Mouse (Mus musculus) kidney, embryonic 15.5 days (tissue): ENCODE results near the gene Lgals7. TPM values are rescaled to one million over a fixed set of nuclear protein-coding genes. Genes with fewer than 3 reads are reported as not detected.

Source experiments
- ATAC-seq: fragments of 200-750 bp; cut with Nextera tagmentation; replicated peaks from 2 replicates; pipeline ENCODE4 v1.8.0; 2017; ENCODE audit warnings: moderate TSS enrichment; ENCODE audit not compliant: low FRiP score
- H3K27ac ChIP-seq: fragments of 300-500 bp; sonication (generic); 2 replicates; pipeline ENCODE4 v1.5.1; 2015; ENCODE audit warnings: mild to moderate bottlenecking, inconsistent platforms
- H3K27me3 ChIP-seq: fragments of 300-500 bp; sonication (generic); 2 replicates; pipeline ENCODE4 v1.6.1; 2015; ENCODE audit warnings: inconsistent platforms
- H3K36me3 ChIP-seq: fragments of 300-500 bp; sonication (generic); 2 replicates; pipeline ENCODE4 v1.6.1; 2015; ENCODE audit warnings: inconsistent platforms
- H3K4me1 ChIP-seq: fragments of 300-500 bp; sonication (generic); 2 replicates; pipeline ENCODE4 v1.6.1; 2015; ENCODE audit warnings: inconsistent platforms
- H3K4me2 ChIP-seq: fragments of 300-500 bp; sonication (generic); 2 replicates; pipeline ENCODE4 v1.6.1; 2015; ENCODE audit warnings: moderate library complexity, mild to moderate bottlenecking, inconsistent platforms
- H3K4me3 ChIP-seq: fragments of 300-500 bp; sonication (generic); replicated peaks from 2 replicates; pipeline ENCODE4 v1.5.1; 2015; ENCODE audit warnings: mild to moderate bottlenecking, inconsistent platforms
- H3K9ac ChIP-seq: fragments of 300-500 bp; sonication (generic); 2 replicates; pipeline ENCODE4 v1.6.1; 2015; ENCODE audit warnings: mild to moderate bottlenecking, inconsistent platforms
- H3K9me3 ChIP-seq: fragments of 300-500 bp; sonication (generic); replicated peaks from 2 replicates; pipeline ENCODE4 v1.6.1; 2016; ENCODE audit warnings: inconsistent platforms
- WGBS: fragments of 180-500 bp; shearing (Covaris S2); methylation state at CpG from one replicate; pipeline ENCODE4 v1.1.7; 2015; ENCODE audit warnings: mixed read lengths; 5-methylcytosine and 5-hydroxymethylcytosine counted together
- polyA plus RNA-seq: library from polyadenylated mRNA; unstranded; fragments of >200 nt; fragmentation: Nextera tagmentation; extraction: Ambion mirVana; gene quantifications from 2 replicates; pipeline ENCODE4 v1.2.1, GENCODE M21; 2015

The Lgals7 gene
- 1.9 and 3.1 TPM in 2 replicates for polyA plus RNA-seq

DNA sequence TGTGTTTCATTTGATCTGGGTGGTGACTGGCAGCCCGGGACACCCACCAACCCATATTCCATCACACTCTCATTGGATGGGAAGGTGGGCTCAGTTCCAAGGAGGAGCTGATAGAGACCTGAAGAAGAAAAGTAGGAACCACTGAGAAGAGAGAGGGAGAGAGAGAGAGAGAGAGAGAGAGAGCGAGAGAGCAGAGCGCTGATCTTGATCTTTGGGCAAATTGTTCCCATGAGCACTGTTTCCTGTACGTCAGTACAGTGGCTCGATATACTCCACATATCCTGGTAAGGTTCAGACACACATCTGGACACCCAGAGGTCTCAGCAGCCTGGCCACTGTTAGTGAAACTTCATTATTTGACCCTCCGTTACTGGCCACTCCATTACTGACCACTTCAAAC lies at the start of gene Lgals7:
Lgals7 (plus strand) TSS at position 314 of the 400 bp plus-strand sequence.
- no peak within 1 kb of the TSS for H3K27ac ChIP-seq
- peaks cover 29% of the 10 kb centered on the region for H3K4me1 ChIP-seq
- H3K9ac ChIP-seq: no peak within 1 kb of the TSS
- 82% methylated on average over 6 of the region's 6 CpGs for WGBS
- H3K36me3 ChIP-seq: no peaks in the 10 kb centered on the region
- H3K9me3 ChIP-seq: no peaks in the 10 kb centered on the region
- no peaks in the 10 kb centered on the region for H3K27me3 ChIP-seq
- H3K4me3 ChIP-seq: no peak within 1 kb of the TSS
- ATAC-seq: no peak
- H3K4me2 ChIP-seq: no peak within 1 kb of the TSS

DNA sequence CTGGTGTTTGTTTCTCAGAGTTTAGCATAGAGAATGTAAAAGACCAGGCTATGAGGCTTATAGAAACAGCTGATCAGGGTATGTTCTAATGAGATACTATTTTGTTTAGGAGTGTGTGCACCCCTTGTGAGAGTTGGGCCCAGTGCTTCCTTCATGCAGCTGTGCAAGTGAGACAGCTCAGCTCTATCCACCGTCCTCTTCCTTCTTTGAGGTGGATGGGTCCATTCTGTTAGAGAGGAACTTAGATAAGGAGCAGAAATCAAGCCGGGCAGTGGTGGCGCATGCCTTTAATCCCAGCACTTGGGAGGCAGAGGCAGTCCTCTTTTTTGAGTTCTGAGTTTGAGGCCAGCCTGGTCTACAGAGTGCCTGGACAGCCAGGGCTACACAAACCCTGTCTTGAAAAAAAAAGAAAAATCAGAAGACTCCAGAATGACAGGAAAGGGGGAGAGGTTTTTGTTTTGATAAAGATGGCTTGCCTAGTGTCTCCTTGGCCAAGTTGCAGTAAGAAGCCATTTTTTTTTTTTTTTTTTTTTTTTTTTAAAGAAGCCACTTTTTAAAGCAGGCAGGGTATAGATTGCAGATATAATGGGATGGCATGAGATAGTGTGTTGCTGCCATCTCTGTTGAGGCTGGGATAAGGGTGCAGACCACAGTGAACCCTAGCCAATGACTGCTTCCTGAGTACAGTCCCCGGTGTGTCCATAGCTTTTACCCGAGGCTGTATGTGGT lies 49.2 kb upstream of the Lgals7 start:
- 90% methylated on average over 5 of the region's 5 CpGs for WGBS
- Histone ChIP-seq H3K4me1 (peaks cover 72% of the 10 kb centered on the region), H3K9ac (no peak overlapping the region; the same call in 1 of the 2 replicates)

DNA sequence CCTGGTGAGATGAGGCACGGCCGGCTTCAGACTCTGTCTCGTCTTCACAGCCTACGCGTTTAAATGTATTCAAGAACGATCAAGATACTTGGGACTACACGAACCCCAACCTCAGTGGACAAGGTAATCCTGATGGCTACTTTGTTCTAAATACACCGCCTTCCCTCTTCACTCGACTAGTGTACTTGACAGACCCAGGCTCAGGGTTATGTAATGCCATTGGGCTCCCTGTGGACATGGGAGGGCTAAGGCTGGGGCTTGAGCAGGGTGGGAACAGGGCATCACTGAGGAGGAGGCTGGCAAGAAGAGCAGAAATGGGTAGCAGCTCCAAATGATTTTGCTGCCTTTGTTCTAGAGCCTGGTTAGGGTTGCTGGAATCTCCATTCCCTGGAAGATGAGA lies 48.4 kb upstream of the Lgals7 start:
- WGBS: 89% methylated on average over 9 of the region's 9 CpGs
- Histone ChIP-seq H3K27me3 (no peaks in the 10 kb centered on the region), H3K4me2 (no peak overlapping the region), H3K9me3 (no peaks in the 10 kb centered on the region), H3K27ac (no peak overlapping the region), H3K36me3 (peaks cover 85% of the 10 kb centered on the region), H3K4me3 (no peak overlapping the region), H3K4me1 (peaks cover 79% of the 10 kb centered on the region), H3K9ac (no peak overlapping the region)
- ATAC-seq: no peak

More for the DNA sequence above, 49.2 kb upstream of the Lgals7 start:
- H3K27ac ChIP-seq: 0 out of 2 replicates have a peak overlapping the region, but pooled peaks have one; percentile 15
- peaks cover 77% of the 10 kb centered on the region for H3K36me3 ChIP-seq
- ATAC-seq: no peak
- no peak overlapping the region for H3K4me3 ChIP-seq
- H3K4me2 ChIP-seq: peak overlapping the region; percentile 4; the same call in 1 of the 2 replicates
- no peaks in the 10 kb centered on the region for H3K9me3 ChIP-seq
- H3K27me3 ChIP-seq: no peaks in the 10 kb centered on the region

DNA sequence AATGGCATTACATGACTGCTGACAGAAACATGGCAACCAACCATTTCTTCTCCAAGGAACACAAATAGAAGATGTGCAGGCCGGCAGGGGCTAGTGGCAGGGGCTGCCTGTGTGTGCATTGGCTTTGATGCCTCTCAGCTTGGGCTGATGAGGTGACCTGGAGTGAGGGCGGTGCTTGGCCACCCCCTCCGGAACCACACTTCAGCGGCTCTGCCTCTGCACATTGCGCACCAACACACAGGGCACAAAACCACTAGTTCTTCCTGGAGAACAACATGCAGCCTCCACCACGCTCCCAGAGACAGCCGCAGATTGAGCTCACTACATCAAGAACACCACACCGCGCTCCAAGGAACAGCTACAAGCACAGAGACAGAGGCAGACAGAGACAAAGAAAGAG lies 47.5 kb upstream of the Lgals7 start:
- Histone ChIP-seq H3K27ac (0 out of 2 replicates have a peak overlapping the region, but pooled peaks have one; percentile 20), H3K36me3 (peaks cover 95% of the 10 kb centered on the region), H3K4me3 (no peak overlapping the region), H3K27me3 (no peaks in the 10 kb centered on the region), H3K9me3 (no peaks in the 10 kb centered on the region), H3K9ac (no peak overlapping the region; the same call in 1 of the 2 replicates), H3K4me2 (no peak overlapping the region), H3K4me1 (peaks cover 88% of the 10 kb centered on the region)
- ATAC-seq: no peak
- 83% methylated on average over 9 of the region's 9 CpGs for WGBS

DNA sequence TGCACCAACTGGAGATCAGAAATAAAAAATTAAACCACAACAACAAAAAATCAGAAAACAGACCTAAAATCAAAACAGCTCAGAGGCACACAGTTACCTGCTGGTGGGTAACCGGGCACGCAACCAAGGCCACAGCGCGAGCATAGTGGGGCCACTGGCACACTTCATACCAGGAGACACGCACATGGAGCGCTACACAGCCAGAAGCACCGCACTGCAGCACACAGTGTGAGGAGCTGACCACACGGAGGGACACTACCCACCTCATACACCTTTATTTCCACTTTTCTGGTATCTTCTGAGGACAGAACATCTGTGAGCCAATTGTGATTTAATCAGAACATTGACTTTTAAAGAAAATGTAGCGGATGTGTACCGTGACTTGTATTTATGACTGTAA lies 46.7 kb upstream of the Lgals7 start:
- no peak for ATAC-seq
- Histone ChIP-seq H3K36me3 (peaks cover 100% of the 10 kb centered on the region), H3K27ac (no peak overlapping the region), H3K27me3 (no peaks in the 10 kb centered on the region), H3K4me3 (no peak overlapping the region), H3K4me2 (no peak overlapping the region), H3K4me1 (peaks cover 88% of the 10 kb centered on the region), H3K9ac (no peak overlapping the region), H3K9me3 (no peaks in the 10 kb centered on the region)
- 94% methylated on average over 10 of the region's 10 CpGs for WGBS

DNA sequence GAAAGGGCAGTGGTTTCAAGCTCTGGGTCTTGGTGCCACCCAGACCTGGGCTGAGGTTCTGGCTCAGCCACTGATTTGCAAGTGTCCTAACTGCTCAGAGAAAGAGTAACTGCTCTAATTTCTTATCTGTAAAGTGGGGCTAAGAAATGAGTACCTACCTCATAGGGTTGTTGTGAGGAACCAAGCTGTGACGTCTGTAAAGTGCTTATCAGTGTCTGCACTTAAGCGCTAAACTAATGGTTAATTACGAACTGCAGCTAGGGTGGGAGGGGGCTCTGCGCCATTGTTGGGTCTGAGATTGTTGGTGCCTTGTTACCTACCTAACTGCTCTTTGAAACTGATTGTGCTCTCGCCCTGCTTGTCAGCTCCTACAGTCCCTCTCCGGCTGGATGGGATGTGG lies 46.1 kb upstream of the Lgals7 start:
- Histone ChIP-seq H3K36me3 (peaks cover 100% of the 10 kb centered on the region), H3K27ac (no peak overlapping the region; the same call in 1 of the 2 replicates), H3K4me3 (no peak overlapping the region), H3K4me2 (no peak overlapping the region), H3K4me1 (peaks cover 82% of the 10 kb centered on the region), H3K27me3 (no peaks in the 10 kb centered on the region), H3K9me3 (no peaks in the 10 kb centered on the region), H3K9ac (no peak overlapping the region)
- ATAC-seq: no peak
- WGBS: 73% methylated on average over 6 of the region's 6 CpGs

DNA sequence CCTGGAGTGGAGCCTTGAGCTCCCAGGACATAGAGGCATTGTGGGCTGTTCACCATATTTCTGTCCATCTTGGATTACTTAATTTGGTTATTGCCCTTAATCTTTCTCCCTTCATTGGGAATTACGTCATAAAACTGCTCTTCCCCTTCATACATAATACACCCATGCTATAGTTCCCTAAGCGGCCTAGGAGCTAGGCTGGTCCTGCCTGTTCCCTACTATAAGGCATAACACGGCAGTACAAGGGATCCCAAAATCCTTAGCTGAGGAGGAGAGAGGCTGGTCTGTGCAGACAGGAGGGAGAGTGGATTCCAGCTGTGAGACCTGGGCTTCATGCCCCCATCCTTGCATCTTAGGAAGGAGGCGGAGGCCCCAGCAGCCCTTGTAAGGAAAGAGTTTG lies 45.7 kb upstream of the Lgals7 start:
- Histone ChIP-seq H3K27ac (no peak overlapping the region; the same call in 1 of the 2 replicates), H3K4me3 (no peak overlapping the region), H3K4me1 (peaks cover 77% of the 10 kb centered on the region), H3K27me3 (no peaks in the 10 kb centered on the region), H3K4me2 (no peak overlapping the region), H3K36me3 (peaks cover 100% of the 10 kb centered on the region), H3K9me3 (no peaks in the 10 kb centered on the region), H3K9ac (no peak overlapping the region)
- WGBS: 77% methylated on average over 4 of the region's 4 CpGs
- ATAC-seq: no peak

DNA sequence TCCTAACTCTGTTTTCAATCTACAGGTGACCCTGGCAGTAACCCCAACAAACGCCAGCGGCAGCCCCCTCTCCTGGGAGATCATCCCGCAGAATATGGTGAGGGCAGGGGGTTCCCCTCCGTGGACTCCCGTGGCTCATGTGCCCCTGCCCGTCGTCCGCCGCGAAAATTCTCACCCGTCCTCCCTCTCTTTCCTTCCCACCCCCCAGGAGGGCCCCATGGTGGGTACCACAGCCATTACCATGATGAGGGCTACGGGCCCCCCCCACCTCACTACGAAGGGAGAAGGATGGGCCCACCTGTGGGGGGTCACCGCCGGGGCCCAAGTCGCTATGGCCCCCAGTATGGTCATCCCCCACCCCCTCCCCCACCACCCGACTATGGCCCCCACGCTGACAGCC lies 45.2 kb upstream of the Lgals7 start:
- 86% methylated on average over 18 of the region's 18 CpGs for WGBS
- Histone ChIP-seq H3K4me1 (peaks cover 75% of the 10 kb centered on the region), H3K9ac (no peak overlapping the region), H3K4me2 (no peak overlapping the region), H3K4me3 (no peak overlapping the region), H3K27ac (no peak overlapping the region), H3K27me3 (no peaks in the 10 kb centered on the region), H3K9me3 (no peaks in the 10 kb centered on the region), H3K36me3 (peaks cover 99% of the 10 kb centered on the region)
- ATAC-seq: 0 out of 2 replicates have a peak, but pooled peaks have one; percentile 10

DNA sequence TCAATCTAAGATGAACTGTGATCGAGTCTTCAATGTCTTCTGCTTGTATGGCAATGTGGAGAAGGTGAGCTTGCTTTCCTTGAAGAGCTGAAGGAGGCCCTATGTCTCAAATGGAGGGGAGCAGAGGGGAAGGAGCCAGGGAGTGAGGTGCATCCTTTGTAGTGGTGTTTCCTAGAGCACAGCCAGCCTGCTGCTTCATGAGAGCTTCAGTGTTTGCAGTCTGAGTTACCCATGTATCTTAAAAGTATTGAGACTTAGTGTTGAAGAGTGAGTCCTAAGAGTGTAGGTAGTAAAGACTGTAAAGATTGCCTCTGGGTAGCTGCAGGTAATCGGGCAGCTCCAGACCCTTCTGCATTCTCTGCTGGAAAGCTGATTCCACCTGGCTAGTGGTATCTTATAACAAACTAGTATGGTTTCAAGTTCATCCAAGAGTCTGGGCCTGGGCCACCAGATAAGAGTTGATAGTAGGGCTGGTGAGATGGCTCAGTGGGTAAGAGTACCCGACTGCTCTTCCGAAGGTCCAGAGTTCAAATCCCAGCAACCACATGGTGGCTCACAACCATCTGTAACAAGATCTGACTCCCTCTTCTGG lies 44.7 kb upstream of the Lgals7 start:
- Histone ChIP-seq H3K9me3 (no peaks in the 10 kb centered on the region), H3K27ac (no peak overlapping the region), H3K27me3 (no peaks in the 10 kb centered on the region), H3K4me1 (peaks cover 74% of the 10 kb centered on the region), H3K4me3 (no peak overlapping the region), H3K4me2 (no peak overlapping the region), H3K9ac (no peak overlapping the region), H3K36me3 (peaks cover 94% of the 10 kb centered on the region)
- 84% methylated on average over 4 of the region's 4 CpGs for WGBS
- ATAC-seq: no peak

DNA sequence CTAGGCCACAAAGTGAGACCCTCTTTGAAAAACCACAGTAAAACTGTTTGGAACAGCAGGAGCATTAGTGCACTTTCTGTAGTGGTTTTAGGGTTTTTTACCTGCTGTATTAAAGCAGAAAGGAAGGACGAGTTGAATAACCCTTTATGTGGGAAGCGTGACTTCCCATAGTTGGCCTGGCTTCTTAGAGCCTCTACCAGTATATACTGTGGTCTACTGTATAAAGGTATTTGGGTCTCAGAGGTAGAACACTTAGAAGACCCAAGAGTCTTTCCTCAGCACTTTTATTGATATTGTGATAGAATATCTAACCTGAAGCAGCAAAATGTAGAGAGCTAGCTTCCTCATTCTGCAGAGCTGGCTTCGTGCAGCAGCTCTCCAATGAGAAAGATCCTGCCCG lies 44.1 kb upstream of the Lgals7 start:
- 86% methylated on average over 4 of the region's 4 CpGs for WGBS

DNA sequence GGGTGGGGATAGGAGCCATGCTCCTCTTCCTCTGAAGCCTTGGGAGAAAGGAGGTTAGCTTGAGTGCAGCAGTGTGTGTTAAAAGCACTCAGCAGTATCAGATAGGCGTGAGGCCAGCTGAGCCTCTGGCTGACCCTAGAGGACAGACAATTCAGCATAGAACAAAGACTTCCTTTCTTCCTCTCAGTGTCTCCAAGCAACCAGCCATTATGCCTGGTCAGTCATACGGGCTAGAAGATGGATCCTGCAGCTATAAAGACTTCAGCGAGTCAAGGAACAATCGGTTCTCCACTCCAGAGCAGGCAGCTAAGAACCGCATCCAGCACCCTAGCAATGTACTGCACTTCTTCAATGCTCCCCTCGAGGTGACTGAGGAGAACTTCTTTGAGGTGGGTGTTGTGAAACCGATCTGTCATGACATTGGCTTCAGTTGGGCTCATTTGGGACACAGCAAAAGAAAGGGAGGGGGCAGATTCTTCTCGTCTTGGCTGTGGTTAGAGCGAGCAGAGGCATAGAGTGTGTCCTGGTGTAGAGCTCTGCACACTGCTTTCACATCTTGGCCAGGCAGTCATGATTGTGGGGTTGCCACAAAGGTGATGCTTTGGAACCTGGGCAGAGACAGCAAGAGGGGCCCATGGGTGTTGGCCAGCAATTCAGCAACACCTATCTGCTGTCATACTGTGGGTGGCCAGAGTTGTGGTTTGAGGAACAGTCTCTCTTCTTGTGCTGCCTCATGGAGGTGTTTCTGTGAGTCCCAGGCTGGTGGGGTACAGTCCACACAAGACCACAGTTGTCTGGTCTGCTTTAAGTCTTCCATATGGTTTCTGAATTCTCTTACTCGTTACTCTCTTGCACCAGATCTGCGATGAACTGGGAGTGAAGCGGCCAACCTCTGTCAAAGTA lies 43.0 kb upstream of the Lgals7 start:
- Histone ChIP-seq H3K4me1 (peaks cover 69% of the 10 kb centered on the region), H3K9ac (no peak overlapping the region), H3K4me2 (no peak overlapping the region), H3K9me3 (no peaks in the 10 kb centered on the region), H3K4me3 (no peak overlapping the region), H3K27ac (peak overlapping the region; percentile 63), H3K36me3 (peaks cover 78% of the 10 kb centered on the region), H3K27me3 (no peaks in the 10 kb centered on the region)
- no peak for ATAC-seq
- 65% methylated on average over 12 of the region's 12 CpGs for WGBS

More for the DNA sequence above, 44.1 kb upstream of the Lgals7 start:
- no peak overlapping the region for H3K4me3 ChIP-seq
- H3K27me3 ChIP-seq: no peaks in the 10 kb centered on the region
- H3K9me3 ChIP-seq: no peaks in the 10 kb centered on the region
- H3K9ac ChIP-seq: no peak overlapping the region
- peaks cover 74% of the 10 kb centered on the region for H3K4me1 ChIP-seq
- no peak for ATAC-seq
- peaks cover 88% of the 10 kb centered on the region for H3K36me3 ChIP-seq
- H3K4me2 ChIP-seq: no peak overlapping the region
- 0 out of 2 replicates have a peak overlapping the region, but pooled peaks have one; percentile 18 for H3K27ac ChIP-seq
